Mouse (Mus musculus): ENCODE data around the gene Lsm7. TPM values are rescaled to one million over a fixed set of nuclear protein-coding genes. Genes with fewer than 3 reads are reported as not detected.

Lsm7 gene
- total and polyA plus RNA-seq, 2 experiments from 2014 or later = 249 to 299 TPM

- Histone ChIP-seq H3K4me3 (ENCODE audit: low read depth, low read length) (no peak overlapping the region), H3K27ac (ENCODE audit: low read depth, low read length) (peak overlapping the region; percentile 47; the same call in 1 of the 2 replicates), H3K4me1 (ENCODE audit: insufficient read depth, low read length) (peaks cover 4% of the 10 kb centered on the region; the same call in 1 of the 2 replicates), H3K27me3 (ENCODE audit: insufficient read depth, low read length) (no peaks in the 10 kb centered on the region), H3K36me3 (ENCODE audit: insufficient read depth, low read length) (peaks cover 51% of the 10 kb centered on the region), H3K9ac (replicated peaks; ENCODE audit: low read length, poor library complexity, severe bottlenecking) (no peak overlapping the region), H3K4me2 (ENCODE audit: low read depth, low read length, poor library complexity, severe bottlenecking) (peak overlapping the region; percentile 20; the same call in 1 of the 2 replicates), H3K9me3 (ENCODE audit: low read length) (no peaks in the 10 kb centered on the region)
- no peak for TF ChIP-seq CTCF (IDR thresholded peaks at IDR 0.05)
- ATAC-seq (ENCODE audit: low FRiP score) = no peak
- 89% methylated on average over 19 of the region's 19 CpGs for WGBS
- DNase-seq (ENCODE audit: low spot score) = no peak
These were observed 46.6 kb upstream of the Lsm7 start for GRCm38 (mm10) chr10:80901409-80902272.

- H3K9me3 ChIP-seq (ENCODE audit: low read length) = no peaks in the 10 kb centered on the region
- no peaks in the 10 kb centered on the region for H3K27me3 ChIP-seq (ENCODE audit: insufficient read depth, low read length)
- WGBS = under 1% methylated on average over 72 of the region's 72 CpGs
- H3K36me3 ChIP-seq (ENCODE audit: insufficient read depth, low read length) = peaks cover 42% of the 10 kb centered on the region
- no peak for TF ChIP-seq CTCF (IDR thresholded peaks at IDR 0.05)
- peak; percentile 93 for ATAC-seq (ENCODE audit: low FRiP score)
- peak within 1 kb of the TSS; percentile 93 for H3K27ac ChIP-seq (ENCODE audit: low read depth, low read length)
- H3K9ac ChIP-seq (replicated peaks; ENCODE audit: low read length, poor library complexity, severe bottlenecking) = peak within 1 kb of the TSS; percentile 81
- H3K4me2 ChIP-seq (ENCODE audit: low read depth, low read length, poor library complexity, severe bottlenecking) = peak within 1 kb of the TSS; percentile 93
- peak; percentile 100 for DNase-seq (ENCODE audit: low spot score)
- peaks cover 4% of the 10 kb centered on the region; the same call in 1 of the 2 replicates for H3K4me1 ChIP-seq (ENCODE audit: insufficient read depth, low read length)
- peak within 1 kb of the TSS; percentile 80 for H3K4me3 ChIP-seq (ENCODE audit: low read depth, low read length)
These were observed 45.6 kb upstream of the Lsm7 start, which contains the start of gene Timm13 for GRCm38 (mm10) chr10:80900318-80901247. Gene Timm13, minus strand, starts transcription at chr10:80900969.

GRCm38 (mm10) chr10:80899591-80900317 is 44.7 kb upstream of the Lsm7 start:
- TF ChIP-seq CTCF (IDR thresholded peaks at IDR 0.05) = no peak
- no peaks in the 10 kb centered on the region for H3K9me3 ChIP-seq (ENCODE audit: low read length)
- H3K4me2 ChIP-seq (ENCODE audit: low read depth, low read length, poor library complexity, severe bottlenecking) = peak overlapping the region; percentile 93
- H3K27ac ChIP-seq (ENCODE audit: low read depth, low read length) = peak overlapping the region; percentile 93
- ATAC-seq (ENCODE audit: low FRiP score) (no peak; the same call in 1 of the 2 replicates), DNase-seq (ENCODE audit: low spot score) (no peak)
- peaks cover 37% of the 10 kb centered on the region for H3K36me3 ChIP-seq (ENCODE audit: insufficient read depth, low read length)
- peak overlapping the region; percentile 81 for H3K9ac ChIP-seq (replicated peaks; ENCODE audit: low read length, poor library complexity, severe bottlenecking)
- H3K4me1 ChIP-seq (ENCODE audit: insufficient read depth, low read length) = peaks cover 4% of the 10 kb centered on the region; the same call in 1 of the 2 replicates
- WGBS = 14% methylated on average over 24 of the region's 25 CpGs
- peak overlapping the region; percentile 80 for H3K4me3 ChIP-seq (ENCODE audit: low read depth, low read length)
- H3K27me3 ChIP-seq (ENCODE audit: insufficient read depth, low read length) = no peaks in the 10 kb centered on the region

GRCm38 (mm10) chr10:80899074-80899473 is 44.1 kb upstream of the Lsm7 start:
- H3K4me2 ChIP-seq (ENCODE audit: low read depth, low read length, poor library complexity, severe bottlenecking) = no peak overlapping the region
- ATAC-seq (ENCODE audit: low FRiP score) (no peak), DNase-seq (ENCODE audit: low spot score) (no peak)
- peaks cover 4% of the 10 kb centered on the region; the same call in 1 of the 2 replicates for H3K4me1 ChIP-seq (ENCODE audit: insufficient read depth, low read length)
- no peak for TF ChIP-seq CTCF (IDR thresholded peaks at IDR 0.05)
- no peaks in the 10 kb centered on the region for H3K9me3 ChIP-seq (ENCODE audit: low read length)
- 0 out of 2 replicates have a peak overlapping the region, but pooled peaks have one; percentile 81 for H3K9ac ChIP-seq (replicated peaks; ENCODE audit: low read length, poor library complexity, severe bottlenecking)
- no peak overlapping the region for H3K27ac ChIP-seq (ENCODE audit: low read depth, low read length)
- WGBS = 95% methylated on average over 8 of the region's 8 CpGs
- H3K36me3 ChIP-seq (ENCODE audit: insufficient read depth, low read length) = peaks cover 31% of the 10 kb centered on the region
- no peaks in the 10 kb centered on the region for H3K27me3 ChIP-seq (ENCODE audit: insufficient read depth, low read length)
- no peak overlapping the region for H3K4me3 ChIP-seq (ENCODE audit: low read depth, low read length)

GRCm38 (mm10) chr10:80897861-80898510 is 43.0 kb upstream of the Lsm7 start:
- Histone ChIP-seq H3K4me1 (ENCODE audit: insufficient read depth, low read length) (peaks cover 4% of the 10 kb centered on the region; the same call in 1 of the 2 replicates), H3K27me3 (ENCODE audit: insufficient read depth, low read length) (no peaks in the 10 kb centered on the region), H3K4me3 (ENCODE audit: low read depth, low read length) (no peak overlapping the region), H3K27ac (ENCODE audit: low read depth, low read length) (no peak overlapping the region), H3K9ac (replicated peaks; ENCODE audit: low read length, poor library complexity, severe bottlenecking) (no peak overlapping the region), H3K36me3 (ENCODE audit: insufficient read depth, low read length) (peaks cover 20% of the 10 kb centered on the region), H3K9me3 (ENCODE audit: low read length) (no peaks in the 10 kb centered on the region), H3K4me2 (ENCODE audit: low read depth, low read length, poor library complexity, severe bottlenecking) (no peak overlapping the region)
- no peak for TF ChIP-seq CTCF (IDR thresholded peaks at IDR 0.05)
- ATAC-seq (ENCODE audit: low FRiP score) (no peak), DNase-seq (ENCODE audit: low spot score) (peak; percentile 26)
- WGBS = 29% methylated on average over 35 of the region's 41 CpGs
